Mouse (Mus musculus): ENCODE data around the gene Stat5a.

- TF ChIP-seq CTCF (IDR thresholded peaks at IDR 0.05; ENCODE audit: low read depth) (no peak), EP300 (IDR thresholded peaks at IDR 0.05; ENCODE audit: low read depth) (no peak)
Measured at GRCm38 (mm10) chr11:100879321-100880078, 20.3 kb downstream of the Stat5a start.
